Mouse (Mus musculus): ENCODE measurements at regions not wholly inside any gene's neighbourhood (a gene's known extent, or its start where the extent isn't known, plus 50 kb on each side); places are given as distances from the start of the nearest gene placed in this dataset.

DNA sequence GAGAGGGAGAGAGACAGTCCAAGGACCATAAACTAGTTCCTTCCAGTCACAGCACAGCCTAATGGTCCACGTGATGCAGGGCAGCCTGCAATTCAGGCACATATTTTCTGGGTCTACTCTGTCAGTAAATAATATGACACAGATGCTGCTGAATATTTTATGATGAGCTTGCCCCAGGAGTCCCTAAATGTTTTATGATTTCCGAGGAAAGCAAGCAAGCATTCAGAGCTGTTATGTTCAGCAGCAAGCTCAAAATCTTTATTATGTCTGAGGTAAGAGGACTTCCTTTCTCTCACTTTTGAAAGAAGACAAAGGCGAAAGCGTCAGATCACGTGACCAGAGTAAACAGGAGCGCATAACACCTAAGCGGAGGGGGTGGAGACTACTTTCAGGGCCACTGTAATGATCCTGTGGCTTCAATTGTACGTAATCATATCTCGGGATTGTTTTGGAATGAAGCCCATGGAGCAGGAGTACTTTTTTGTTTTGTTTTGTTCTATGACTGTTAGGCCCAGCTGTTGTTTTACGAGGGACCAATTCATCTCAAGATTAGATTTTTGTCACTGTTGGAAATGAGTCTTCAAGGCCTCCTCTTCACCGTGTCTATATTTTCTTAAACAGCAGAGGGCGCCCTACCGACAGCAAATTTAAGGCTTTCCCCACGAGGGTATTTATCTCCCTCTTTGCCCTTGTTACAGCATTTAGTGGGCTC is 107.8 kb downstream of the Cavin4 start:
- peak overlapping the region; percentile 18; the same call in 1 of the 2 replicates for H3K4me2 ChIP-seq
- no peak overlapping the region for H3K27ac ChIP-seq (replicated peaks)
- no peak overlapping the region for H3K4me3 ChIP-seq
- no peaks in the 10 kb centered on the region for H3K9me3 ChIP-seq
- H3K9ac ChIP-seq = no peak overlapping the region
- peaks cover 22% of the 10 kb centered on the region for H3K27me3 ChIP-seq (replicated peaks)
- ATAC-seq (ENCODE audit: extremely low read depth, insufficient number of reproducible peaks, low FRiP score, low TSS enrichment) = no peak
- no peaks in the 10 kb centered on the region for H3K36me3 ChIP-seq
- H3K4me1 ChIP-seq = peaks cover 11% of the 10 kb centered on the region
- WGBS = 35% methylated on average over 14 of the region's 14 CpGs

DNA sequence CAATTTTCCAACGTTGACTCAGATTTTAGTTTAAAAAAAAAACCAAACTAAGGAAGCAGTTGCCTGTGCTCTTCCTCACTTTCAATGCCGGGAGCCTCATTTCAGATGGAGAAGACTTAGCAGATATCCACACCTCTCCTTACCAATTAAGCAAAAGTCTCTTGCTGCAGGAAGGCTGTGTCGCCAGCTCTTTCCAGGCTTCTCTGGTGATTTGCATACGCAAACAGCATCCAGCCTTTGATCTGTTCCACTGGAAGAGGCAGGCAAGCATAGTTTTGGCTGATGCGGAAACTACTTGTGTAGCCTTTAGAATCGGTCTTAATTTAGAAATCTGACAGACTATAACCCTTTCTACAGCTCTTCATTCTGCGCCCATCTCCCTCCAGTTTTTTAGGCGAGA is 108.5 kb downstream of the Cavin4 start:
- peaks cover 11% of the 10 kb centered on the region for H3K4me1 ChIP-seq
- peaks cover 22% of the 10 kb centered on the region for H3K27me3 ChIP-seq (replicated peaks)
- WGBS = 53% methylated on average over 8 of the region's 8 CpGs
- ATAC-seq (ENCODE audit: extremely low read depth, insufficient number of reproducible peaks, low FRiP score, low TSS enrichment) = no peak
- no peak overlapping the region for H3K4me2 ChIP-seq
- H3K27ac ChIP-seq (replicated peaks) = no peak overlapping the region
- no peak overlapping the region for H3K4me3 ChIP-seq
- no peaks in the 10 kb centered on the region for H3K36me3 ChIP-seq
- H3K9me3 ChIP-seq = no peaks in the 10 kb centered on the region
- no peak overlapping the region for H3K9ac ChIP-seq

DNA sequence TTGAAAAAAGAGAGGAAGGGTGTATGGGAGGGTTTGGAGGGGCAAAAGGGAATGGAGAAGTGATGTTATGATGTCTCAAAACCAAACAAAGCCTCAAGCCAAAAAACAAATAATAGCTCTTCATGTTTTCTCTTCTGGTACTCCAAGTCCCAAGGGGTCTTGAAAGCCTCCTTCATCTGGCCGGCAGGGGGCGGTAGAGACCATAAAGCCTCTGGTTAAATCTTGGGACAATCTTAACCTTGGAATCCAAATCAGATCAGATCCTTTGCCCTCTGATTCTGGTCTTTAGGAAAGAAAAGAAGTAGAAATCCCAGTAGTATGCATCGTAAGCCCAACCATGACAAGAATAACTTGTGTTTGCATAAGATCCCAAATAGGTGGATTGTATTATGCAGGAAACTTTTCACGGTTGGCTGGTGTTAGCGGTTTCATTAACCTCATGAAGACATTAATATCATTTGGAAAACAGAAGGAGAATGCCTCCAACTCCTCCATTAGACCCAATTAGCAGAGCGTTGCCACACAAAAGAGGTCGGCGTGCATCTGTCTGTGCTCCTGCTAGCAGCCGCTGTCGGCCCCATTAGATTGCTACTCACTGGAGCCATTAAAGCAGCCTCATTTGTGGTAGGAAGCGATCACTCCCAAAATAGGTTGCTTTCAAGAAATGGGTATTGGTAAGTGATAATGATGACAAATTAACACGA is 116.0 kb downstream of the Cavin4 start:
- H3K4me1 ChIP-seq = peaks cover 5% of the 10 kb centered on the region
- no peak overlapping the region for H3K4me2 ChIP-seq
- H3K9ac ChIP-seq = no peak overlapping the region
- no peaks in the 10 kb centered on the region for H3K9me3 ChIP-seq
- no peak overlapping the region for H3K27ac ChIP-seq (replicated peaks)
- 70% methylated on average over 12 of the region's 12 CpGs for WGBS
- no peak overlapping the region for H3K4me3 ChIP-seq
- H3K27me3 ChIP-seq (replicated peaks) = no peaks in the 10 kb centered on the region; the same call in 1 of the 2 replicates
- H3K36me3 ChIP-seq = no peaks in the 10 kb centered on the region
- ATAC-seq (ENCODE audit: extremely low read depth, insufficient number of reproducible peaks, low FRiP score, low TSS enrichment) = no peak

DNA sequence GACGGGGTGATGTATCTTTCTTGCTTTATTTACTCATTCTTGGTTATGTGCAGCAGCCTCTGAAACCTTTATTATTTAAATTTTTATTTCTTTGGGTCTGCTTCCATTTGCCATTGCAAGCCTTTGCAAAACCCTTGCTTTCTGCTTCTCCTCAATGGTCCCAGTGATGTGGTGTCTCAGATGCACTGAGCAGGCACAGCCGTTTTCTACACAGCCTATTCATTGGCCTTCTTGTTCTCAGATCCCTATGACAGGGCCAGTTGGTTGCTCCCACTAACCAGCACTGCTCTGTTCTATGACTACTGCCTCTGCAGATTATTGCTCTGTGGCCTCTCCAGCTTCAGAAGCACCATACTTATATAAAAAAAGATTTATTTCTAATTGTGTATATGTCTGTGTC is 116.6 kb downstream of the Cavin4 start:
- no peak overlapping the region for H3K27ac ChIP-seq (replicated peaks)
- H3K4me1 ChIP-seq = peaks cover 4% of the 10 kb centered on the region
- no peaks in the 10 kb centered on the region for H3K36me3 ChIP-seq
- no peaks in the 10 kb centered on the region for H3K9me3 ChIP-seq
- H3K4me2 ChIP-seq = no peak overlapping the region
- no peaks in the 10 kb centered on the region; the same call in 1 of the 2 replicates for H3K27me3 ChIP-seq (replicated peaks)
- 75% methylated on average over 2 of the region's 2 CpGs for WGBS
- no peak overlapping the region for H3K9ac ChIP-seq
- H3K4me3 ChIP-seq = no peak overlapping the region
- ATAC-seq (ENCODE audit: extremely low read depth, insufficient number of reproducible peaks, low FRiP score, low TSS enrichment) = no peak

DNA sequence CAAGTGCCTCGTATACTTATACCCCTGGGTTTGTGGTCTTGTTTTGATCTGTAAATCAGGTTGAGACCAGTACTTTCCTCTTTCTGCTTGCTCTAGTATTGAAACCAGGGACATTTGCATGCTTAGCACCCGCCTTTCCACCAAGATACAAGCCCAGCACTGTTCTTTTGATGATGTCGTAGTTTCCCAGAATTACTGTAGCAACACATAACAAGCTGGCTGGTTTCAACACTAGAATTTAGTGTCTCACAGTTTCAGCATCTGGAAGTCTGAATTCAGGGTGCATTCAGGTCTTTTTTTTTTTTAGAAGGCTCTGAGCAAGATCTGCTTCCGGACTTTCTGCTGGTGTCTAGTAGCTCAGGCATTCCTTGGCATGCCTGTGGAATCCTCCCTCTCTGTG is 117.8 kb downstream of the Cavin4 start:
- Histone ChIP-seq H3K9me3 (no peaks in the 10 kb centered on the region), H3K9ac (no peak overlapping the region), H3K27me3 (replicated peaks) (no peaks in the 10 kb centered on the region; the same call in 1 of the 2 replicates), H3K36me3 (no peaks in the 10 kb centered on the region), H3K4me2 (no peak overlapping the region), H3K4me3 (no peak overlapping the region), H3K27ac (replicated peaks) (no peak overlapping the region), H3K4me1 (no peaks in the 10 kb centered on the region)
- ATAC-seq (ENCODE audit: extremely low read depth, insufficient number of reproducible peaks, low FRiP score, low TSS enrichment) = no peak
- WGBS = 57% methylated on average over 4 of the region's 4 CpGs

DNA sequence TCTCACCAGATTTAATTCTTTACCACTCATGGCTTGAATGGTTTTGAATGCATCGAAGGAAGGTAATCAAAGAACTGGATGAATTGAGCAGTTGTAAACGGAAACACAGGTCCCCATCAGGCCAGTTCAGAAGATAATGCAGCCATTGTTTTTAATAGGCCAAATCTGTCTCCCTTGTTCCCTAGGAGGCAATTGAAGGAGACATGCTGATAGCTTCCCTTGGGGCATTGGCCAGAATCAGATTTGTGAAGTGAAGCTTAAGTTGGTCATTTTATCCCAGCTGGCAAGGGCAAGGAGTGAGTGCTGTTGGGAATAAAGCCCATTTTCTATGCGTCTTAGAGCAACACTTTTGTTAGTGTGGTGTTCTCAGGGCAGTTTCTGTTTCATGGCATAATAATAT is 119.4 kb downstream of the Cavin4 start:
- Histone ChIP-seq H3K9ac (no peak overlapping the region), H3K27ac (replicated peaks) (no peak overlapping the region), H3K27me3 (replicated peaks) (no peaks in the 10 kb centered on the region; the same call in 1 of the 2 replicates), H3K4me3 (no peak overlapping the region), H3K4me1 (no peaks in the 10 kb centered on the region), H3K9me3 (no peaks in the 10 kb centered on the region), H3K4me2 (no peak overlapping the region), H3K36me3 (no peaks in the 10 kb centered on the region)
- no peak for ATAC-seq (ENCODE audit: extremely low read depth, insufficient number of reproducible peaks, low FRiP score, low TSS enrichment)
- 66% methylated on average over 3 of the region's 3 CpGs for WGBS

DNA sequence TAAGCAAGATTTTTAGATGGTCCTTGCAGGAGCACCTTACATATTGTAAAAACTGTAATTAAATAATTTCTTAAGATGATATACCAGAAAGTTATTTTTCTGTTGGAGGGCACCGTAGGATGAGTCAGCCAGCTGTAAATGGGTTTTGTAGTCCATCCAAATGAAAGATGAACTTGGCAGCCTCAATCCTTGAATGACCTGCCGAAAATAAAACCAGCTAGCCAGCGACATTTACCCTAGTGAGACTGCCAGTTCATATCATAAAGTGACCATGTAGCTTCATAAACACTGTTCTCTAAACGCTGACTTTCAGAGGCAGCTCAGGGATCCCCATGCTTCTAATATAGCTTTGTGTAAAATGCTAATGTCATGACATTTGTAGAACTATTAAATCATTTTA is 127.8 kb downstream of the Cavin4 start:
- 76% methylated on average over 4 of the region's 4 CpGs for WGBS
- Histone ChIP-seq H3K36me3 (no peaks in the 10 kb centered on the region), H3K27me3 (replicated peaks) (no peaks in the 10 kb centered on the region), H3K9me3 (no peaks in the 10 kb centered on the region), H3K27ac (replicated peaks) (no peak overlapping the region), H3K4me3 (no peak overlapping the region), H3K9ac (no peak overlapping the region), H3K4me1 (peaks cover 5% of the 10 kb centered on the region; the same call in 1 of the 2 replicates), H3K4me2 (no peak overlapping the region)
- no peak for ATAC-seq (ENCODE audit: extremely low read depth, insufficient number of reproducible peaks, low FRiP score, low TSS enrichment)

DNA sequence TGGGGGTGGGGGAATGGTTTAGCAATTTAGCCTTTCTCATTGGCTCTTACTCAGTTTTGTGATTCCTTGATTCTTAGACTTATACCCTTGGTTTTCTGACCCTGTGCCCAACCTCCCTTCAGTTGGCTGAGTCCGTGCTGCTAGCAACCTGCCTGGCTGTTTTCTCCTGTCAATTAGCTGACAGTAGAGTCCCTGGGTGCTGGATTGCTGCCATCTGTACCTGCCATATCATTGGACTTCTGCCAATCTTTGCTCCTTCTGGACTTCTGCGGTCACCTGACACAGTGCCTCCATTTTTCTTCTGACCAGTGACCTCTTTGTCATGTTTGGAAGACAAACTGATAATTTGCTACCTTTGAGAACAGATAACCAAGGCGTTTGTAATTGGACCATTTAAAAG is 140.5 kb downstream of the Cavin4 start:
- Histone ChIP-seq H3K4me3 (no peak overlapping the region), H3K27me3 (replicated peaks) (no peaks in the 10 kb centered on the region), H3K9ac (no peak overlapping the region), H3K4me1 (peaks cover 11% of the 10 kb centered on the region), H3K27ac (replicated peaks) (peak overlapping the region; percentile 53), H3K36me3 (no peaks in the 10 kb centered on the region), H3K4me2 (no peak overlapping the region), H3K9me3 (no peaks in the 10 kb centered on the region)
- no peak for ATAC-seq (ENCODE audit: extremely low read depth, insufficient number of reproducible peaks, low FRiP score, low TSS enrichment)
- 30% methylated on average over 3 of the region's 3 CpGs for WGBS

DNA sequence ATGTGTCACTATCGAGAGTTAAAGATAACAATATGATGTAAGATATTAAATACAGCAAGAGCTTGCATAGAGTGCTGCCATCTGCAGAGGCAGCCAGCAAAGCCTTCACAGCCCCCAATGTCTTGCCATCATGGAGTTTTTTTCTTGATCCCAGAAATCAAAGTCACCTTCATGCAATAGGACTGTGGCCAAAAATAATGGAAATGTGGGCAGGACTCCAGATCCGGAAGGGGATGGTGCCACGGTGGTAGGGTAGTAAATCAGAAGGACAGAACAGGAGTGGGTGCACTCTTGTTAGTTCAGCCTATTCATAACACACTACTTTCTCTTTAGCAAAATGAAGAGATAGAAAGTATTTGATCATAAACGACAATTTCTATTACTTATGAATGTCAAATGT is 145.3 kb downstream of the Cavin4 start:
- WGBS = 75% methylated on average over 4 of the region's 4 CpGs
- Histone ChIP-seq H3K9me3 (no peaks in the 10 kb centered on the region), H3K27me3 (replicated peaks) (no peaks in the 10 kb centered on the region), H3K4me3 (no peak overlapping the region), H3K9ac (no peak overlapping the region), H3K4me1 (peaks cover 7% of the 10 kb centered on the region; the same call in 1 of the 2 replicates), H3K4me2 (no peak overlapping the region), H3K27ac (replicated peaks) (no peak overlapping the region), H3K36me3 (no peaks in the 10 kb centered on the region)
- no peak for ATAC-seq (ENCODE audit: extremely low read depth, insufficient number of reproducible peaks, low FRiP score, low TSS enrichment)

DNA sequence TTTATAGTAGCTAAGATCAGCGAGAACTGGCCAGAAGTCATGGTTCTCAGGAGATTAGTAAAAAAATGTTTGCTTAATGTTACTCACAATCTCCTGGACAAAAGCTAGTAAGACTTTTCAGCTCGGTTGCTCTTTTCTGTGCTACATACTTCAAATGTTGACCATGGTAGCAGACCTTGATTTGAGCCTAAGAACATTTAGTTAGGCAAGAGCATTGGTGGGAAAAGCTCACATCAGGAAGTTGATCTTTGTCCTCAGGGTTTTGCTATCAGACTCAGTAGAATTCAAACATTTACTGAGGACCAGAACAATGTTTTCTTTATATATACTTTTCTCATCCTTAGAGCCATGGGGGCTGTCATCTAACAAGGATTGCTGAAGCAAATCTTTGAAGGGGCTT is 170.4 kb downstream of the Cavin4 start:
- H3K27me3 ChIP-seq (replicated peaks) = no peaks in the 10 kb centered on the region
- H3K9me3 ChIP-seq = no peaks in the 10 kb centered on the region
- no peaks in the 10 kb centered on the region for H3K36me3 ChIP-seq
- H3K4me3 ChIP-seq = no peak overlapping the region
- H3K4me1 ChIP-seq = no peaks in the 10 kb centered on the region
- H3K9ac ChIP-seq = no peak overlapping the region
- no peak for ATAC-seq (ENCODE audit: extremely low read depth, insufficient number of reproducible peaks, low FRiP score, low TSS enrichment)
- WGBS = 60% methylated on average over 2 of the region's 2 CpGs
- H3K4me2 ChIP-seq = no peak overlapping the region
- H3K27ac ChIP-seq (replicated peaks) = no peak overlapping the region

DNA sequence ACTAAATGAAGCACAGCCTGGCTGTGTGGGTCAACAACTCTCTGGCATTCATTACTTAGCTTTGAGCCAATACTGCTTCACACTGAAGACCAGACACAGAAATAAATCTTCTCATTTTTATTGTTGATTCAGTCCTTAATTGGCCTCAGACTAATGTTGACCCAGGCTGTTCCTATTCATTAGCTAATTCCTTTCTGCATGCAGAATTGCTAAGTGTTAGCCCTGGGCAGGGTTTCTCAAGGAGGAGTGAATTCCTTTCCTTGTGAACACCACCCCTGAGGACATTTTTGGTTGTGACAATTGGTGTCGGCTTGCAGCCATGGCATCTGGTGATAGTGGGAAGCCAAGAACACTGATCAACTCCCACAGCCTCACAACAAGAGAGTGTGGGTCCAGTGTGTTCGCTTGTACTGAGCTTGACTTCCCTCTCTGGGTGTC is 179.5 kb downstream of the Cavin4 start:
- ATAC-seq (ENCODE audit: extremely low read depth, insufficient number of reproducible peaks, low FRiP score, low TSS enrichment) = no peak
- Histone ChIP-seq H3K9ac (no peak overlapping the region), H3K27me3 (replicated peaks) (no peaks in the 10 kb centered on the region), H3K4me2 (no peak overlapping the region), H3K4me3 (no peak overlapping the region), H3K36me3 (no peaks in the 10 kb centered on the region), H3K4me1 (peaks cover 29% of the 10 kb centered on the region), H3K9me3 (no peaks in the 10 kb centered on the region), H3K27ac (replicated peaks) (no peak overlapping the region)
- 64% methylated on average over 2 of the region's 2 CpGs for WGBS

DNA sequence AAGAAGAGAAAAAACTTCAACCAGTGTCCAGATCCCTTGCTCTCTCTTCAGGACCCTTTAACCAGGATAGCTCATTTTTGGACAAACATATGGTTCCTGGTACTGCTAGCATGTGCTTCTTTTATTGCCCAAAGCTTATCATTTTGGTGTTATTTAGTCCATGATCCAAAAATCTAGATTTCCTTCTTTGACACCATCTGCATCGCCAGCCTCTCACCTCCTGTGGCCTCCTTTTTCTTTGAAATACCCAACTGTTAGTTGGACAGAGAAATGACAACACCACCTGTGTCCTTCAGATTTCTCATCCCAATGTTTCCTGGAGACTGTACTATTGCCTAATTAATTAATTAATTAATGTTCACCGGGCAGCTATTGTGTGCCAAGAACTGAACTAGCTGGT is 188.0 kb upstream of the Plppr1 start:
- Histone ChIP-seq H3K27ac (replicated peaks) (no peak overlapping the region), H3K4me1 (no peaks in the 10 kb centered on the region), H3K36me3 (no peaks in the 10 kb centered on the region), H3K4me2 (no peak overlapping the region), H3K27me3 (replicated peaks) (no peaks in the 10 kb centered on the region), H3K4me3 (no peak overlapping the region), H3K9ac (no peak overlapping the region), H3K9me3 (no peaks in the 10 kb centered on the region)
- ATAC-seq (ENCODE audit: extremely low read depth, insufficient number of reproducible peaks, low FRiP score, low TSS enrichment) = no peak
- WGBS = 78% methylated on average over 2 of the region's 2 CpGs

All from heart, embryonic 13.5 days (tissue).